Mouse (Mus musculus) limb, embryonic 13.5 days (tissue): ENCODE data around the gene Lgr6. TPM values are rescaled to one million over a fixed set of nuclear protein-coding genes. Genes with fewer than 3 reads are reported as not detected.

Experiments
- ATAC-seq: fragments of 200-750 bp; cut with Nextera tagmentation; 2 replicates; pipeline ENCODE4 v1.8.0; 2017; ENCODE audit warnings: low read depth, moderate number of reproducible peaks, moderate TSS enrichment; ENCODE audit not compliant: low FRiP score
- H3K27ac ChIP-seq: fragments of 300-500 bp; sonication (generic); 2 replicates; pipeline ENCODE4 v1.5.1; 2015; ENCODE audit warnings: inconsistent platforms, mild to moderate bottlenecking, moderate library complexity
- H3K27me3 ChIP-seq: fragments of 300-500 bp; sonication (generic); 2 replicates; pipeline ENCODE4 v1.6.1; 2015; ENCODE audit warnings: mild to moderate bottlenecking, inconsistent platforms
- H3K36me3 ChIP-seq: fragments of 300-500 bp; sonication (generic); 2 replicates; pipeline ENCODE4 v1.6.1; 2015; ENCODE audit warnings: inconsistent platforms, mild to moderate bottlenecking, moderate library complexity
- H3K4me1 ChIP-seq: fragments of 300-500 bp; sonication (generic); 2 replicates; pipeline ENCODE4 v1.6.1; 2015; ENCODE audit warnings: inconsistent platforms
- H3K4me2 ChIP-seq: fragments of 300-500 bp; sonication (generic); replicated peaks from 2 replicates; pipeline ENCODE4 v1.6.1; 2015; ENCODE audit warnings: inconsistent platforms, mild to moderate bottlenecking, moderate library complexity
- H3K4me3 ChIP-seq: fragments of 300-500 bp; sonication (generic); 2 replicates; pipeline ENCODE4 v1.5.1; 2015; ENCODE audit warnings: moderate library complexity, mild to moderate bottlenecking, inconsistent platforms
- H3K9ac ChIP-seq: fragments of 300-500 bp; sonication (generic); 2 replicates; pipeline ENCODE4 v1.6.1; 2015; ENCODE audit warnings: mild to moderate bottlenecking, inconsistent platforms
- H3K9me3 ChIP-seq: fragments of 300-500 bp; sonication (generic); 2 replicates; pipeline ENCODE4 v1.6.1; 2016; ENCODE audit warnings: inconsistent platforms
- WGBS: fragments of 180-500 bp; shearing (Covaris S2); methylation state at CpG from one replicate; pipeline ENCODE4 v1.1.7; 2015; 5-methylcytosine and 5-hydroxymethylcytosine counted together
- polyA plus RNA-seq: library from polyadenylated mRNA; unstranded; fragments of >200 nt; fragmentation: Nextera tagmentation; extraction: Ambion mirVana; gene quantifications from 2 replicates; pipeline ENCODE4 v1.2.1, GENCODE M21; 2015

The Lgr6 gene
- polyA plus RNA-seq, 1 experiment from 2014 or later, result 2.7 TPM

DNA sequence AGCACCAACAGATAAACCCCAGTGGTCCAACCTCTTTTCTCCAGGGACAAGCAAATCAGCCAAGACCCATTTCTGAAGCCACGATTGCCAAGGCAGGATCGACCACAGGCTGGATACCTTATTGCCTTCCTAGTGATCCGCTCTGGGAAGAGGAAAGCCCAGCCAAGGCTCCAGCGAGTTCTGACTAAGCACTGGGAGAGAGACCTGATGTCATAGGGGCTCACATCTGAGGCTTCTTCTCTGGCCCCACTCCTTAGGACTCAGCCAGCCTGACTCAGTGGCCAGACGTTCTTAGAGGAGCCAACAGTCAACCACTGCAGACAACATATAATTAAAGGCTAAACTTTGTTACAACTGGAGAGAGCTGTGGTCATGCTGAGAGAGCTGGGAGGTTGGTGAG, 83.1 kb downstream of the Lgr6 start:
- no peak overlapping the region; the same call in 1 of the 2 replicates for H3K27ac ChIP-seq
- no peaks in the 10 kb centered on the region for H3K36me3 ChIP-seq
- no peak for ATAC-seq
- no peak overlapping the region for H3K4me3 ChIP-seq
- H3K4me2 ChIP-seq, result no peak overlapping the region
- WGBS, result 61% methylated on average over 5 of the region's 5 CpGs
- H3K27me3 ChIP-seq, result peaks cover 22% of the 10 kb centered on the region
- peaks cover 53% of the 10 kb centered on the region for H3K4me1 ChIP-seq
- H3K9me3 ChIP-seq, result 0 out of 2 replicates have a peak, but pooled peaks cover 3% of the 10 kb centered on the region
- H3K9ac ChIP-seq, result no peak overlapping the region

- 4% methylated on average over 5 of the region's 5 CpGs for WGBS
- peaks cover 30% of the 10 kb centered on the region for H3K27me3 ChIP-seq
- 0 out of 2 replicates have a peak overlapping the region, but pooled peaks have one; percentile 13 for H3K9ac ChIP-seq
- peak; percentile 74 for ATAC-seq
- no peaks in the 10 kb centered on the region for H3K36me3 ChIP-seq
- no peak overlapping the region for H3K27ac ChIP-seq
- H3K4me2 ChIP-seq, result peak overlapping the region; percentile 30
- H3K4me1 ChIP-seq, result peaks cover 61% of the 10 kb centered on the region
- H3K9me3 ChIP-seq, result 0 out of 2 replicates have a peak, but pooled peaks cover 3% of the 10 kb centered on the region
- H3K4me3 ChIP-seq, result no peak overlapping the region
Observed at GRCm38 (mm10) chr1:135020970-135021369, 84.1 kb downstream of the Lgr6 start.

DNA sequence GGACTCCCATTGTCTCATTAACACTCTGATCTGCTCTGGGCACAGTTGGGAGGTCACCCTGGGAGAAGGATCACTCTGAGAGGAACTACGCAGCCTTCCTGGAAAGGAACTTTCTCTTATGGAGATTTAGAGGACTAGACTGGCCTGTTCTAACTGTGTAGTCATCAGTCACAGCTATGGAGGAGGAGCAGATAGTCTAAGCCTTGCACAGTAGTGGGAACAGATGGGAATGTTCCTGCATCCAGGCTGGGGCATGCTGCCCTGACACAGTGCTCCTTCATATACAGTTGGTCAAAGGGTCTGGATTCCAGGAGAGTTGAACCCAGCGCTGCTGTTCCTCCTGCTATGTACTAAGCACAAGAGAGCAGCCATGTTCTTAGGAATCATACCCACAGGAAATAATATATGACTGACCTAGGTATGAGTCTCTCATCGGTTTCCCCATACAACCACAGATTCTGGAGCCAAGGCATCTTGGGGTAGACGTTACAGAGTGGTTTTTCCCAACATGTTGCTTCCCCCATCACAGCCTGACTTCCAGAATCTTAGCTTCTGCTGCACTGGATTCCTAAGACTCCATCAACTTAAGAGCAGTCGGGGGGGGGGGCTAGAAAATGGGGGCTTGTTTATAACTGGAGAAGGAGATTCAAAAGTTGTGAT, 84.7 kb downstream of the Lgr6 start:
- ATAC-seq, result no peak
- peaks cover 66% of the 10 kb centered on the region for H3K4me1 ChIP-seq
- WGBS, result 66% methylated on average over 5 of the region's 5 CpGs
- peak overlapping the region; percentile 30; the same call in 1 of the 2 replicates for H3K4me2 ChIP-seq
- 0 out of 2 replicates have a peak, but pooled peaks cover 3% of the 10 kb centered on the region for H3K9me3 ChIP-seq
- no peak overlapping the region for H3K4me3 ChIP-seq
- no peaks in the 10 kb centered on the region for H3K36me3 ChIP-seq
- no peak overlapping the region for H3K27ac ChIP-seq
- H3K27me3 ChIP-seq, result peaks cover 30% of the 10 kb centered on the region
- H3K9ac ChIP-seq, result no peak overlapping the region

GRCm38 (mm10) chr1:135019775-135020167, 85.3 kb downstream of the Lgr6 start:
- H3K9ac ChIP-seq, result no peak overlapping the region
- H3K4me2 ChIP-seq, result no peak overlapping the region
- no peaks in the 10 kb centered on the region for H3K36me3 ChIP-seq
- peaks cover 73% of the 10 kb centered on the region for H3K4me1 ChIP-seq
- H3K9me3 ChIP-seq, result 0 out of 2 replicates have a peak, but pooled peaks cover 3% of the 10 kb centered on the region
- peaks cover 32% of the 10 kb centered on the region for H3K27me3 ChIP-seq
- ATAC-seq, result no peak
- WGBS, result 50% methylated on average over 4 of the region's 4 CpGs
- H3K4me3 ChIP-seq, result no peak overlapping the region
- no peak overlapping the region for H3K27ac ChIP-seq

- 8% methylated on average over 13 of the region's 13 CpGs for WGBS
- H3K27me3 ChIP-seq, result peaks cover 38% of the 10 kb centered on the region
- H3K4me3 ChIP-seq, result no peak overlapping the region
- ATAC-seq, result no peak
- H3K9me3 ChIP-seq, result 0 out of 2 replicates have a peak, but pooled peaks cover 3% of the 10 kb centered on the region
- H3K4me2 ChIP-seq, result peak overlapping the region; percentile 41
- H3K9ac ChIP-seq, result no peak overlapping the region
- H3K36me3 ChIP-seq, result no peaks in the 10 kb centered on the region
- H3K4me1 ChIP-seq, result peaks cover 78% of the 10 kb centered on the region
- H3K27ac ChIP-seq, result 0 out of 2 replicates have a peak overlapping the region, but pooled peaks have one; percentile 6
Observed at GRCm38 (mm10) chr1:135019087-135019774, 85.8 kb downstream of the Lgr6 start.

DNA sequence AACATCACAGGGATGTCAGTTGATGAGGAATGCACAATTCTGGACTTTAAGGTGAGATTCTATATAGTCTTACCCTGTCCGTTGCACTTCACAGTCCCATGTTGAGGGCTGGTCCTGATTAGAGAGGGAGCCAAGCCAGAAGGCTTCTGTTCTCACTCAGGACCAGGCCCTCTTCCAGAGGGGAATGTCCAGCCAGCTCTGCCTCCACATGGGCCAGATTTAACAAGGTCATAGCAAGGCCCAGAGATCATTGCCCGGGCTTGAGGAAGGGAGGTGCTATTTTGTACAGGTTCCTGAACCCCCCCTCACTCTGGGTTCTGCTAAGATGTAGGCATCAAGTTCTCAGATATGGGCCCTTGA, 87.4 kb downstream of the Lgr6 start:
- H3K4me1 ChIP-seq, result peaks cover 78% of the 10 kb centered on the region
- H3K36me3 ChIP-seq, result no peaks in the 10 kb centered on the region
- H3K27me3 ChIP-seq, result peaks cover 48% of the 10 kb centered on the region
- no peak overlapping the region for H3K9ac ChIP-seq
- ATAC-seq, result no peak
- 36% methylated on average over 2 of the region's 2 CpGs for WGBS
- no peak overlapping the region for H3K27ac ChIP-seq
- H3K4me3 ChIP-seq, result no peak overlapping the region
- H3K9me3 ChIP-seq, result no peaks in the 10 kb centered on the region
- H3K4me2 ChIP-seq, result no peak overlapping the region

GRCm38 (mm10) chr1:135016907-135017655, 88.0 kb downstream of the Lgr6 start:
- Histone ChIP-seq H3K9ac (no peak overlapping the region), H3K4me2 (no peak overlapping the region), H3K4me1 (peaks cover 75% of the 10 kb centered on the region), H3K27ac (no peak overlapping the region), H3K27me3 (peaks cover 54% of the 10 kb centered on the region), H3K4me3 (no peak overlapping the region), H3K9me3 (no peaks in the 10 kb centered on the region), H3K36me3 (no peaks in the 10 kb centered on the region)
- no peak for ATAC-seq
- 75% methylated on average over 10 of the region's 10 CpGs for WGBS

GRCm38 (mm10) chr1:135014921-135015445, 90.1 kb downstream of the Lgr6 start:
- Histone ChIP-seq H3K4me3 (no peak overlapping the region), H3K9ac (no peak overlapping the region), H3K36me3 (no peaks in the 10 kb centered on the region), H3K4me1 (peaks cover 54% of the 10 kb centered on the region), H3K9me3 (no peaks in the 10 kb centered on the region), H3K4me2 (no peak overlapping the region), H3K27me3 (peaks cover 62% of the 10 kb centered on the region), H3K27ac (no peak overlapping the region)
- WGBS, result 36% methylated on average over 10 of the region's 10 CpGs
- 0 out of 2 replicates have a peak, but pooled peaks have one; percentile 8 for ATAC-seq

DNA sequence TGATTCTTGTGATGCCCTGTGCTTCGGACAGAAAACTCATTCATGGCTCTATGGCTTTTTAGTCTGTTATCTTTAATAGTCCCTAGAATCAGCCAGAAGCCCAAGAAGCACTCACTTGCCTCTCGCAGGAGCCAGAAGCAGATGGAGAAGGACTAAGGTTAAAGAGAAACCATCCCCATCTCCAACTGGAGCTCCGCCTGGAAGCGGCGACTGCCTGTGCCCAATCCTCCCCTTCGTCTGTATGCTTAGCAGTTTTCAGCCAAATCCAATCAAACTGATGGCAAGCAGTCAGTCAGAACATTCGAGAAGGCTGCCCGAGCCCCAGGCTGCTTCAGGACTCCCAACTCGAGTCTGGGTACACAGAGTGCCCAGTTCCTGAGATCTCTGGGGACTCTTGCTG, 92.6 kb downstream of the Lgr6 start:
- H3K9ac ChIP-seq, result no peak overlapping the region
- H3K4me3 ChIP-seq, result no peak overlapping the region
- no peaks in the 10 kb centered on the region for H3K36me3 ChIP-seq
- WGBS, result 80% methylated on average over 9 of the region's 9 CpGs
- peaks cover 51% of the 10 kb centered on the region for H3K27me3 ChIP-seq
- no peak overlapping the region for H3K27ac ChIP-seq
- peaks cover 31% of the 10 kb centered on the region for H3K4me1 ChIP-seq
- no peak overlapping the region for H3K4me2 ChIP-seq
- no peaks in the 10 kb centered on the region for H3K9me3 ChIP-seq
- ATAC-seq, result no peak

DNA sequence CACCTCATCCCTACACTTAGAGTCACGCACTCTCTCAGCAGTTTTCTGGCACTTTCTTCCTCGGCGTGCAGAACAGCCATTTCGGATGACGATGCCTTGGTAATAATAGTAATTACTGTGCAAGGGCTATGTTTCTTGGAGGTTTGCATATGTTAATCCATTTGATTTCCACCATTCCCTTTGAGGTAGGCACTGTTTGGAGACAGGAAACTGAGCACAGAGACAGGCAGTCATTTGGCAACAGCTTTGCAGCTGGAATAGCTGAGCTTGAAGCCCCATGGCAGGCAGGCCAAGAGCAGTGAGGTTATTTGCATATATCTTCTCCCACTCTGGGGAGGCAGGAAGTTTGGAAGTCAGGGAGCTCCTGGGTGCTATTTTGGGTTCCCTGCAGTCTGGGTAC, 93.2 kb downstream of the Lgr6 start:
- Histone ChIP-seq H3K9me3 (no peaks in the 10 kb centered on the region), H3K27me3 (peaks cover 46% of the 10 kb centered on the region), H3K4me1 (peaks cover 25% of the 10 kb centered on the region), H3K4me3 (no peak overlapping the region), H3K36me3 (no peaks in the 10 kb centered on the region), H3K4me2 (no peak overlapping the region), H3K27ac (no peak overlapping the region), H3K9ac (no peak overlapping the region)
- no peak for ATAC-seq
- 91% methylated on average over 5 of the region's 5 CpGs for WGBS

GRCm38 (mm10) chr1:135009833-135010232, 95.2 kb downstream of the Lgr6 start:
- H3K36me3 ChIP-seq, result no peaks in the 10 kb centered on the region
- H3K9me3 ChIP-seq, result no peaks in the 10 kb centered on the region
- peaks cover 37% of the 10 kb centered on the region for H3K27me3 ChIP-seq
- 82% methylated on average over 3 of the region's 3 CpGs for WGBS
- H3K4me1 ChIP-seq, result peaks cover 14% of the 10 kb centered on the region
- H3K4me3 ChIP-seq, result no peak overlapping the region
- H3K27ac ChIP-seq, result no peak overlapping the region
- ATAC-seq, result no peak
- no peak overlapping the region for H3K4me2 ChIP-seq
- H3K9ac ChIP-seq, result no peak overlapping the region

- peaks cover 11% of the 10 kb centered on the region for H3K27me3 ChIP-seq
- 35% methylated on average over 7 of the region's 7 CpGs for WGBS
- H3K9me3 ChIP-seq, result no peaks in the 10 kb centered on the region
- no peak overlapping the region for H3K9ac ChIP-seq
- H3K4me2 ChIP-seq, result no peak overlapping the region
- H3K27ac ChIP-seq, result no peak overlapping the region
- ATAC-seq, result no peak
- peaks cover 15% of the 10 kb centered on the region for H3K4me1 ChIP-seq
- no peaks in the 10 kb centered on the region for H3K36me3 ChIP-seq
- no peak overlapping the region for H3K4me3 ChIP-seq
Observed at GRCm38 (mm10) chr1:135005696-135006095, 99.4 kb downstream of the Lgr6 start.
